Mouse (Mus musculus) lung, embryonic 16.5 days (tissue): ENCODE results near the gene Slc36a1. TPM values are rescaled to one million over a fixed set of nuclear protein-coding genes. Genes with fewer than 3 reads are reported as not detected.

ENCODE experiments used
- ATAC-seq: fragments of 200-750 bp; cut with Nextera tagmentation; 2 replicates; pipeline ENCODE4 v1.8.0; 2017; ENCODE audit warnings: low read depth, mild to moderate bottlenecking, moderate library complexity
- H3K27ac ChIP-seq: fragments of 300-500 bp; sonication (generic); 2 replicates; pipeline ENCODE4 v1.5.1; 2014; ENCODE audit warnings: mild to moderate bottlenecking, control low read depth, low read length
- H3K27me3 ChIP-seq: fragments of 300-500 bp; sonication (generic); 2 replicates; pipeline ENCODE4 v1.6.1; 2014; ENCODE audit warnings: low read depth, low read length, mixed read lengths; ENCODE audit not compliant: control insufficient read depth, insufficient read depth
- H3K36me3 ChIP-seq: fragments of 300-500 bp; sonication (generic); 2 replicates; pipeline ENCODE4 v1.6.1; 2014; ENCODE audit warnings: low read length; ENCODE audit not compliant: control insufficient read depth, insufficient read depth
- H3K4me1 ChIP-seq: fragments of 300-500 bp; sonication (generic); replicated peaks from 2 replicates; pipeline ENCODE4 v1.6.1; 2014; ENCODE audit warnings: low read length, mixed read lengths; ENCODE audit not compliant: control insufficient read depth, insufficient read depth
- H3K4me2 ChIP-seq: fragments of 300-500 bp; sonication (generic); 2 replicates; pipeline ENCODE4 v1.6.1; 2014; ENCODE audit warnings: low read depth, low read length, control low read depth
- H3K4me3 ChIP-seq: fragments of 300-500 bp; sonication (generic); 2 replicates; pipeline ENCODE4 v1.5.1; 2014; ENCODE audit warnings: mild to moderate bottlenecking, low read length, control low read depth
- H3K9ac ChIP-seq: fragments of 300-500 bp; sonication (generic); 2 replicates; pipeline ENCODE4 v1.6.1; 2014; ENCODE audit warnings: low read length, control low read depth
- H3K9me3 ChIP-seq: fragments of 300-500 bp; sonication (generic); 2 replicates; pipeline ENCODE4 v1.6.1; 2016; ENCODE audit warnings: low read length; ENCODE audit not compliant: control insufficient read depth
- WGBS: fragments of 180-500 bp; shearing (Covaris S2); extraction: QIAGEN DNeasy Blood & Tissue Kit; methylation state at CpG from one replicate; pipeline ENCODE4 v1.1.7; 2014; 5-methylcytosine and 5-hydroxymethylcytosine counted together
- polyA plus RNA-seq: library from polyadenylated mRNA; unstranded; fragments of >200 nt; fragmentation: Nextera tagmentation; extraction: Ambion mirVana; gene quantifications from 2 replicates; pipeline ENCODE4 v1.2.1, GENCODE M21; 2015

The Slc36a1 gene
- polyA plus RNA-seq, 1 experiment from 2014 or later, result 2.2 TPM

GRCm38 (mm10) chr11:55197086-55197485, 7.1 kb upstream of the Slc36a1 start:
- WGBS, result 52% methylated on average over 6 of the region's 6 CpGs
- Histone ChIP-seq H3K9ac (no peak overlapping the region), H3K27me3 (no peaks in the 10 kb centered on the region), H3K27ac (no peak overlapping the region), H3K9me3 (no peaks in the 10 kb centered on the region), H3K36me3 (no peaks in the 10 kb centered on the region), H3K4me2 (no peak overlapping the region), H3K4me3 (no peak overlapping the region), H3K4me1 (no peaks in the 10 kb centered on the region)
- ATAC-seq, result no peak

GRCm38 (mm10) chr11:55197740-55198510, 6.2 kb upstream of the Slc36a1 start:
- WGBS, result 55% methylated on average over 8 of the region's 8 CpGs
- no peak overlapping the region for H3K9ac ChIP-seq
- H3K27ac ChIP-seq, result no peak overlapping the region
- ATAC-seq, result peak; percentile 15; the same call in 1 of the 2 replicates
- H3K4me2 ChIP-seq, result no peak overlapping the region
- no peak overlapping the region for H3K4me3 ChIP-seq
- H3K4me1 ChIP-seq, result no peaks in the 10 kb centered on the region
- no peaks in the 10 kb centered on the region for H3K9me3 ChIP-seq
- no peaks in the 10 kb centered on the region for H3K36me3 ChIP-seq
- H3K27me3 ChIP-seq, result no peaks in the 10 kb centered on the region

- H3K27me3 ChIP-seq, result no peaks in the 10 kb centered on the region
- peak overlapping the region; percentile 68 for H3K9ac ChIP-seq
- no peak overlapping the region for H3K27ac ChIP-seq
- ATAC-seq, result peak; percentile 64
- no peaks in the 10 kb centered on the region for H3K36me3 ChIP-seq
- H3K9me3 ChIP-seq, result no peaks in the 10 kb centered on the region
- H3K4me1 ChIP-seq, result peaks cover 8% of the 10 kb centered on the region
- H3K4me3 ChIP-seq, result peak overlapping the region; percentile 59
- H3K4me2 ChIP-seq, result peak overlapping the region; percentile 85
- WGBS, result 2% methylated on average over 17 of the region's 17 CpGs
Observed at GRCm38 (mm10) chr11:55204602-55205001, 452 bp downstream of the Slc36a1 start.

GRCm38 (mm10) chr11:55208001-55208690, 4.0 kb downstream of the Slc36a1 start:
- Histone ChIP-seq H3K9ac (no peak overlapping the region), H3K4me3 (no peak overlapping the region), H3K27ac (no peak overlapping the region), H3K27me3 (no peaks in the 10 kb centered on the region), H3K9me3 (no peaks in the 10 kb centered on the region), H3K4me2 (no peak overlapping the region), H3K4me1 (peaks cover 8% of the 10 kb centered on the region), H3K36me3 (no peaks in the 10 kb centered on the region)
- no peak for ATAC-seq
- 55% methylated on average over 6 of the region's 6 CpGs for WGBS

GRCm38 (mm10) chr11:55209032-55209431, 4.9 kb downstream of the Slc36a1 start:
- 60% methylated on average over 2 of the region's 2 CpGs for WGBS
- no peak overlapping the region for H3K27ac ChIP-seq

GRCm38 (mm10) chr11:55209626-55210353, 5.6 kb downstream of the Slc36a1 start:
- Histone ChIP-seq H3K9me3 (no peaks in the 10 kb centered on the region), H3K9ac (no peak overlapping the region), H3K27me3 (no peaks in the 10 kb centered on the region), H3K4me2 (no peak overlapping the region), H3K27ac (no peak overlapping the region), H3K4me3 (no peak overlapping the region), H3K4me1 (peaks cover 8% of the 10 kb centered on the region), H3K36me3 (no peaks in the 10 kb centered on the region)
- 54% methylated on average over 6 of the region's 6 CpGs for WGBS
- ATAC-seq, result no peak

More at GRCm38 (mm10) chr11:55209032-55209431, 4.9 kb downstream of the Slc36a1 start:
- Histone ChIP-seq H3K9me3 (no peaks in the 10 kb centered on the region), H3K4me3 (no peak overlapping the region), H3K9ac (no peak overlapping the region), H3K27me3 (no peaks in the 10 kb centered on the region), H3K4me2 (no peak overlapping the region), H3K4me1 (peaks cover 8% of the 10 kb centered on the region), H3K36me3 (no peaks in the 10 kb centered on the region)
- ATAC-seq, result no peak

GRCm38 (mm10) chr11:55213518-55213917, 9.4 kb downstream of the Slc36a1 start:
- Histone ChIP-seq H3K27ac (no peak overlapping the region), H3K27me3 (no peaks in the 10 kb centered on the region), H3K9ac (no peak overlapping the region), H3K36me3 (peaks cover 2% of the 10 kb centered on the region; the same call in 1 of the 2 replicates), H3K4me2 (no peak overlapping the region), H3K4me1 (peaks cover 13% of the 10 kb centered on the region), H3K9me3 (no peaks in the 10 kb centered on the region), H3K4me3 (no peak overlapping the region)
- WGBS, result 95% methylated on average over 4 of the region's 4 CpGs
- no peak for ATAC-seq

- no peak overlapping the region for H3K4me2 ChIP-seq
- H3K9me3 ChIP-seq, result no peaks in the 10 kb centered on the region
- no peaks in the 10 kb centered on the region for H3K27me3 ChIP-seq
- no peak for ATAC-seq
- H3K36me3 ChIP-seq, result peaks cover 2% of the 10 kb centered on the region; the same call in 1 of the 2 replicates
- H3K4me3 ChIP-seq, result no peak overlapping the region
- no peak overlapping the region for H3K27ac ChIP-seq
- H3K9ac ChIP-seq, result no peak overlapping the region
- WGBS, result 66% methylated on average over 5 of the region's 5 CpGs
- H3K4me1 ChIP-seq, result peaks cover 12% of the 10 kb centered on the region
Observed at GRCm38 (mm10) chr11:55214161-55214560, 10.0 kb downstream of the Slc36a1 start.

GRCm38 (mm10) chr11:55214978-55215377, 10.8 kb downstream of the Slc36a1 start:
- Histone ChIP-seq H3K9ac (no peak overlapping the region), H3K4me1 (peaks cover 8% of the 10 kb centered on the region; the same call in 1 of the 2 replicates), H3K9me3 (no peaks in the 10 kb centered on the region), H3K27ac (peak overlapping the region; percentile 36; the same call in 1 of the 2 replicates), H3K4me2 (no peak overlapping the region), H3K27me3 (no peaks in the 10 kb centered on the region), H3K4me3 (no peak overlapping the region), H3K36me3 (peaks cover 2% of the 10 kb centered on the region; the same call in 1 of the 2 replicates)
- 59% methylated on average over 3 of the region's 3 CpGs for WGBS
- ATAC-seq, result peak; percentile 50; the same call in 1 of the 2 replicates
